Mouse (Mus musculus): Measurements from ENCODE around the gene Akap2.

Akap2 gene

DNA sequence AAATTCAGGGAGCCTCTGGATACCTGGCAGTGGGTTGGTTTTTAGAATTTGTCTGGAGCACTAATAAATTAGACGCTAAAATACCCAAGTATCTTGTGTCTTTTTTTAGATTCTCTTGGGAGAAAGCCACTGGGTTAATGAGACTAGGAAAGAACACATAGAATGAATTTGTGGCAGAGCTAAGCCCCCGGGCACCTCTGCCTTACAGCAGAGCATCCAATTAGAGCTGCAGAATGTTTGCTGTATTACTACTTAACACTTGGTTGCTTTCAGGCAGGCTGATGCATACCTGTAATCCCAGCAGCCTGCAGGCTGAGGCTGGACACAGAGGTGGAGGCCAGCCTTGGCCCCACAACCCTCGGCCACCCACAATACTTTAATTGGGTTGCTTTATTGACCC lies 112.3 kb downstream of the Akap2 start:
- in situ Hi-C loops (cut with MboI, MseI) = no loop called here

DNA sequence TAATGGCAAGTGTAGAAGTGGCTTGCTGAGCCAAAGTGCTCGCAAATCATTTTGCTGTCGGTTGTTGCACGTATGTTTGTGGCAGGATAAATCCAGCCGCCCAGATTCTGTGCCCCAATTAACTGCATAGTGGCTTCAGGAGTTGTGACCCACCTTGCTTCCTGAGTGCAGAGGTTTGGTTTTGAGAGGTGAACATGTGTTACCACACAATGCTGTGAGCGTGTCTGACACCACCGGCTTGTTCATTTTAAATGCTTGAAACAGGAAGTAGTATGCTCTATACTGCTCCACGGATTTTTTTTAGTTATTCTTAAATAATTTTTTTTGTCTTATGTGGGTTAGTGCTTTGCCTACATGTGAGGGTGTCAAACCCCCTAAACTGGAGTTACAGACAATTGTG lies 114.9 kb downstream of the Akap2 start:
- in situ Hi-C loops (cut with MboI, MseI) = no loop called here

DNA sequence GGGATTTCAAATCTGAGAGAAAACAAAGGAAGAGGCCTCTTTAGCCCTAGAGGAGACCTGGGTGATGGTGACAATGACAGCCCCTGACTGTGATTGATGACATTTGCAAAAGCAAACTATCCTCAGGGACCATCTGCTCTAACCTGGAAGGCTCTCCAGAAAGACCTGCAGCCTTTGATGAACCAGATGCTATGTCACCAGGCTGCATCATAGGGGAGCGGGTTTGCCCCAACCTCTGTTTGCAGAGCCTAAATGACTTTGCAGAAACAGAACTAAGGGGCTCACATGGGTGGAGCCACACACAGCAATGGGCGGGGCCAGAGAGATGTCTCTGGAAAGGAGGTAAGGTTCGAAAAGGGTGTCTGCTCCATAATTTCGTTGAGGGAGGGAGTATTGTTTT lies 115.6 kb downstream of the Akap2 start:
- in situ Hi-C loops (cut with MboI, MseI) = no loop called here

- in situ Hi-C loops (cut with MboI, MseI) = no loop called here
Observed at GRCm38 (mm10) chr4:57834141-57834540, 116.7 kb downstream of the Akap2 start.

- in situ Hi-C loops (cut with MboI, MseI) = no loop called here
Observed at GRCm38 (mm10) chr4:57837089-57837488, 119.6 kb downstream of the Akap2 start.

DNA sequence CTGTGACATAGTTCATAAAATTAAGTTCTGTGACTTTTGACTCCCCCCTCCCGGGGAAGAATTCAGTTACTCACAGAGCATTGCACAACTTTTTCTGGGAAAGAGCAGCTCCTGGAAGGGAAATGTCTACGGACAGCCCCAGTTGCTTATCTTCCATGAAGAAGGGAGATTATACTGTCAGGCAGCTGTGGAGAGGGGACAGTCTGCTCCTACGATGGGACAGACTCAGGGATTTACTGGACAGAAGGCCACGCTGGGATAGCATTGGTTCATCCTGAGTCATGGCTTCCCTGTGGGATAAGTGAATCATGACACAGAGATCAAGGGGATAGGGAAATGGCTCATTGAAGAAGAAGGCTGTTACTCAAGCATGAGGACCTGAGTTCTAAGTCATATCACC lies 121.9 kb downstream of the Akap2 start:
- in situ Hi-C loops (cut with MboI, MseI) = no loop called here

GRCm38 (mm10) chr4:57841911-57842310 lies 124.5 kb downstream of the Akap2 start:
- in situ Hi-C loops (cut with MboI, MseI) = no loop called here

GRCm38 (mm10) chr4:57842472-57843305 lies 125.2 kb downstream of the Akap2 start:
- in situ Hi-C loops (cut with MboI, MseI) = no loop called here

DNA sequence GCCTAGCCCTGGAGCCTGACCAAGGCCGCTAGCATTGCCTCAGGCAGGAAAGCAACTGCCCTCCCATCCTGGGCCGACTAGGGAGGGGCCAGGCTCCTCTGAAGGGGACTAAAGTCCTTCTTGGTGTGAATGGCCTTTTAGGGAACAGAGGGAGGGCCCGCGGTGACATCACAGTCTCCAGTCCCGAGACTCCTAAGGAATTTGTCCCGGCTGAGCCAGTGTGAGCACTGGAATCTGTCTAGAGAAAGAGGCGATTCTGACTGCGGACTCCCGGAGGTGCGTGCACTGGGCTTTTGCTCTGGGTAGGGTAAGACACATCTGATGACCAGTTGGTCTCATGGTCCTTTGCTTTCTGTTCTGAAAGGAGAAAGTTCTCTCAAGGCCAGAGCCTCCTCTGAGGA lies 127.6 kb downstream of the Akap2 start:
- in situ Hi-C loops (cut with MboI, MseI) = no loop called here

- in situ Hi-C loops (cut with MboI, MseI) = no loop called here
Observed at GRCm38 (mm10) chr4:57845541-57846210, 128.2 kb downstream of the Akap2 start.

DNA sequence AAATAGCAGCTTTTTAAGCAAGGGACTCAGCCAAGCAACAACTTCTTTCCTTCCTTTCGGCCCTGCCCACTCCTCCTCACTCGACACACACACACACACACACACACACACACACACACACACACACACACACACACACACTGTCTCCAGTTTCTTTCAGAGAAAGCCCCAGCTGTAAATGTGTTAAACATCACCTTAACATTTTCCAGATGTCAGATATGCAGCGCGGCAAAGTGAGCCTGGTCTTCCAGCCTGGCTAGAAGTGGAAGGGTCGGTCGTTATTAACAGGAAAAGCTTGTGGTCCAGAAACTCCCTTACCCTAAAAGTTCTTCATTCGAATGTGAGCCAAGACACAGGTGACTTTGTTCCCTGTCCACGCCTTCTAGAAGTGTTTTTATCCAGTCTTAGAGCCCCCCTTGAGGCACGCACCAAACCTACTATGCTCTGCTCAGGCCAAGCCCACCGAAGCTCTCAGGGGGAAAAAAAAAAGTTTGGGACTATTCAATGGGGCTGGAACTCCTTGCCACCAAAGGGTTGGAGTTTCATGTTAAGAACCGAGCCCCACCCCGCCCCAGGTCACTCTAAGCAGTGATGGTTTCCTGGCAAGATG lies 129.0 kb downstream of the Akap2 start:
- in situ Hi-C loops (cut with MboI, MseI) = no loop called here

DNA sequence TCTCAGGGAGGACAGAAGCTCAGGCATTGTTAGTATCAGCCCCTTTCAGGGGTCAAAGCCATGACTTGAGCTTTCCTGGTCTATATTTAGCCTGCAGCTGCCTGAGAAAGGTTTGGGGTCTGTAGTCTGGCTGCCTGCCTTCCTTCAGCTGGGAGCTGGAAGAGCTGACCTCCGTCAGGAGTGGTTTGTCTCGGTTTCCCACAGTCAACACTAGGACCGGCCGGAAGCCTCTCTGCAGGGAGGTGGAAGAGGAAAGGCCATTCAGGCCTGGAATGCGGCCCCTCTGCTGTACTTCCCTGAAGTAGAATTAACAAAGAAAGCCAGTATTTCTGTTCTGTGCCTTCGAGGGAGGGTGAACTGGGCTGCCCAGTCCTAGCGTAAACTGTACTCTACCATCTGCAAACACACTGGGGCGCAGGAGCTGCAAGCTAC lies 129.6 kb downstream of the Akap2 start:
- in situ Hi-C loops (cut with MboI, MseI) = no loop called here

DNA sequence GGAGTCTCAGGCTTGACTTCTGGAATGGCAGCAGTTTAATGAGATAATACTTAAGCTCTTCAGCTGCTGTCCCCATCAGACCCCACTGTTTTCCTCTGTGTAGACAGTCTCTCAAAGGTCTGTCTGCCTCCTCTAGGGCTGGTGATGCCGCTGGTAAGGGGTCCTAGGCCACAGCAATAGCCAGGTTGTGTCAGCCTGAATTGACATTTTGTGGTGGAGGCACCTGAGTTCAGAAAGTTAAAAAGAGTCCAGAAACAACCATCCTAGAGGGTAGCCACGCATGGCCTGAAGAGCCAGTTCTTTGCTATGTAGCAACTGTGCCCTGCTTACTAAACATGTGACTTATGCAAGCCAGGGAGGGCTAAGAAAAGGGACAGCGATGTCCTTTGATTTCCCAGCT lies 130.2 kb downstream of the Akap2 start:
- in situ Hi-C loops (cut with MboI, MseI) = no loop called here

GRCm38 (mm10) chr4:57849465-57849864 lies 132.0 kb downstream of the Akap2 start:
- in situ Hi-C loops (cut with MboI, MseI) = no loop called here

- in situ Hi-C loops (cut with MboI, MseI) = no loop called here
Observed at GRCm38 (mm10) chr4:57851731-57852130, 134.3 kb downstream of the Akap2 start.

GRCm38 (mm10) chr4:57852461-57853040 lies 135.1 kb downstream of the Akap2 start:
- in situ Hi-C loops (cut with MboI, MseI) = no loop called here

DNA sequence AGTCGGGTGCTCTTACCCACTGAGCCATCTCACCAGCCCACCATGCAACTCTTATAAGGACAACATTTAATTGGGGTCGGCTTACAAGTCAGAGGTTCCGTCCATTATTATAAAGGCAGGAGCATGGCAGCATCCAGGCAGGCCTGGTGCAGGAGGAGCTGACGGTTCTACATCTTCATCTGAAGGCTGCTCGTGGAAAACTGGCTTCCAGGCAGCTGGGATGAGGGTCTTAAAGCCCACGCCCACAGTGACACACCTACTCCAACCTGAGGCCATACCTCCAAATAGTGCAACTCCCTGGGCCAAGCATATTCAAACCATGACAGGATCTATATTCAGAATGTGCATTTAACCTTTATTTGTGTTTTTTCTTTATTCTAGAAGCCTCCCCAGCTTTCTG lies 136.7 kb downstream of the Akap2 start:
- in situ Hi-C loops (cut with MboI, MseI) = no loop called here

DNA sequence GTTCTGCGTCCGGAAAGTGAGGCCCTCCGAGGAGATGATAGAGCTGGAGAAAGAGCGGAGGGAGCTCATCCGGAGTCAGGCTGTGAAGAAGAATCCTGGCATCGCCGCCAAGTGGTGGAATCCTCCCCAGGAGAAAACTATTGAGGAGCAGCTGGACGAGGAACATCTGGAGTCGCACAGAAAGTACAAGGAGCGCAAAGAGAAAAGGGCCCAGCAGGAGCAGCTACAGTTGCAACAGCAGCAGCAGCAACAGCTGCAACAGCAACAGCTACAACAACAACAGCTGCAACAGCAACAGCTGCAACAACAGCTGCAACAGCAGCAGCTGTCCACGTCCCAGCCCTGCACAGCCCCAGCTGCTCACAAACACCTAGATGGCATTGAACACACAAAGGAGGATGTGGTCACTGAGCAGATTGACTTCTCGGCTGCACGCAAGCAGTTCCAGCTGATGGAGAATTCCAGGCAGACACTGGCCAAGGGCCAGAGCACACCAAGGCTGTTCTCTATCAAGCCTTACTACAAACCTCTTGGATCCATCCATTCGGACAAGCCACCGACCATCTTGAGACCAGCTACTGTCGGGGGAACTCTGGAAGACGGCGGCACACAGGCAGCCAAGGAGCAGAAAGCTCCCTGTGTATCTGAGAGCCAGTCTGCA lies 138.0 kb downstream of the Akap2 start:
- in situ Hi-C loops (cut with MboI, MseI) = no loop called here

DNA sequence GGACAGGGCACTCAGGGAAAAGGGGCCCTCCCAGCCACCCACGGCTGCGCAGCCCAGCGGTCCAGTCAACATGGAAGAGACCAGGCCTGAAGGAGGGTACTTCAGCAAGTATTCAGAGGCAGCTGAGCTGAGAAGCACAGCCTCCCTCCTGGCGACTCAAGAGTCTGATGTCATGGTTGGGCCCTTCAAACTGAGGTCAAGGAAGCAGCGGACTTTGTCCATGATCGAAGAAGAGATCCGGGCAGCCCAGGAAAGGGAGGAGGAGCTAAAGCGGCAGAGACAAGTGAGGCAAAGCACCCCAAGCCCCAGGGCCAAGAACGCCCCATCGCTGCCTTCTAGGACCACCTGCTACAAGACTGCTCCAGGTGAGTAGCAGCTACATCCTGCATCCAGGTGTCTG lies 139.2 kb downstream of the Akap2 start:
- in situ Hi-C loops (cut with MboI, MseI) = no loop called here

DNA sequence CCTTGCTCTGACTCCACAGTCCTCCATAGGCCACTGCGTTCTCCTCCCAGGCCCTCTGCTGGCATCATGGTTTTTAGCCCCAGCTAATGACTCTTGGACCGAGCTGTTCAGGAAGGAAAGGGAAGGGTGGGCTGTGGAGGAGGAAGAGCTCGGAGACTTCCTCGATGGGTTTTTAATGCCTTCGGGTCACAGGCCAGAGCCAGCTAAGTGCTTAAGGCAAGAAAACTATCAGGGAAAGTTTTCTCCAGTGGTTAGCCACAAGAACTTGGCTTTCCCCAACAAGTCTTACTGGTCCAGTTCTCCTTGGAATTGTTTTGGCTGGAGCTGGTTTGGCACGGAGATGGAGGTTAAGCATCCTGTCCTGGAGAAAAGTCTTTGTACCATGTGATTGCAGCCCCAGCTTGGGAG lies 142.8 kb downstream of the Akap2 start:
- in situ Hi-C loops (cut with MboI, MseI) = no loop called here

GRCm38 (mm10) chr4:57861166-57861565 lies 143.7 kb downstream of the Akap2 start:
- in situ Hi-C loops (cut with MboI, MseI) = no loop called here

GRCm38 (mm10) chr4:57861856-57862255 lies 144.4 kb downstream of the Akap2 start:
- in situ Hi-C loops (cut with MboI, MseI) = no loop called here
